Mouse (Mus musculus) midbrain, embryonic 12.5 days (tissue): ENCODE results near the gene Arhgap22. TPM values are rescaled to one million over a fixed set of nuclear protein-coding genes. Genes with fewer than 3 reads are reported as not detected.
A peak's percentile ranks its signal among the peaks of the same experiment; 100 is the strongest.

ENCODE experiments used
- ATAC-seq: fragments of 200-750 bp; cut with Nextera tagmentation; 2 replicates; pipeline ENCODE4 v1.8.0; 2017; ENCODE audit warnings: low read depth, moderate TSS enrichment, moderate library complexity; ENCODE audit not compliant: low FRiP score
- H3K27ac ChIP-seq: fragments of 300-500 bp; sonication (generic); replicated peaks from 2 replicates; pipeline ENCODE4 v1.5.1; 2016; ENCODE audit warnings: mild to moderate bottlenecking
- H3K27me3 ChIP-seq: fragments of 300-500 bp; sonication (generic); 2 replicates; pipeline ENCODE4 v1.6.1; 2016; ENCODE audit warnings: mild to moderate bottlenecking
- H3K36me3 ChIP-seq: fragments of 300-500 bp; sonication (generic); 2 replicates; pipeline ENCODE4 v1.6.1; 2016
- H3K4me1 ChIP-seq: fragments of 300-500 bp; sonication (generic); 2 replicates; pipeline ENCODE4 v1.6.1; 2016
- H3K4me2 ChIP-seq: fragments of 300-500 bp; sonication (generic); replicated peaks from 2 replicates; pipeline ENCODE4 v1.6.1; 2016; ENCODE audit warnings: mild to moderate bottlenecking, moderate library complexity
- H3K4me3 ChIP-seq: fragments of 300-500 bp; sonication (generic); 2 replicates; pipeline ENCODE4 v1.5.1; 2016; ENCODE audit warnings: mild to moderate bottlenecking
- H3K9ac ChIP-seq: fragments of 300-500 bp; sonication (generic); replicated peaks from 2 replicates; pipeline ENCODE4 v1.6.1; 2016; ENCODE audit warnings: mild to moderate bottlenecking, moderate library complexity
- H3K9me3 ChIP-seq: fragments of 300-500 bp; sonication (generic); 2 replicates; pipeline ENCODE4 v1.6.1; 2016; ENCODE audit warnings: mild to moderate bottlenecking
- WGBS: fragments of 180-500 bp; shearing (Covaris S2); methylation state at CpG from one replicate; pipeline ENCODE4 v1.1.7; 2016; 5-methylcytosine and 5-hydroxymethylcytosine counted together
- polyA plus RNA-seq: library from polyadenylated mRNA; unstranded; fragments of >200 nt; fragmentation: Nextera tagmentation; extraction: Ambion mirVana; gene quantifications from 2 replicates; pipeline ENCODE4 v1.2.1, GENCODE M21; 2016

Arhgap22 gene
- 0.75 and 0.89 TPM in 2 replicates for polyA plus RNA-seq

DNA sequence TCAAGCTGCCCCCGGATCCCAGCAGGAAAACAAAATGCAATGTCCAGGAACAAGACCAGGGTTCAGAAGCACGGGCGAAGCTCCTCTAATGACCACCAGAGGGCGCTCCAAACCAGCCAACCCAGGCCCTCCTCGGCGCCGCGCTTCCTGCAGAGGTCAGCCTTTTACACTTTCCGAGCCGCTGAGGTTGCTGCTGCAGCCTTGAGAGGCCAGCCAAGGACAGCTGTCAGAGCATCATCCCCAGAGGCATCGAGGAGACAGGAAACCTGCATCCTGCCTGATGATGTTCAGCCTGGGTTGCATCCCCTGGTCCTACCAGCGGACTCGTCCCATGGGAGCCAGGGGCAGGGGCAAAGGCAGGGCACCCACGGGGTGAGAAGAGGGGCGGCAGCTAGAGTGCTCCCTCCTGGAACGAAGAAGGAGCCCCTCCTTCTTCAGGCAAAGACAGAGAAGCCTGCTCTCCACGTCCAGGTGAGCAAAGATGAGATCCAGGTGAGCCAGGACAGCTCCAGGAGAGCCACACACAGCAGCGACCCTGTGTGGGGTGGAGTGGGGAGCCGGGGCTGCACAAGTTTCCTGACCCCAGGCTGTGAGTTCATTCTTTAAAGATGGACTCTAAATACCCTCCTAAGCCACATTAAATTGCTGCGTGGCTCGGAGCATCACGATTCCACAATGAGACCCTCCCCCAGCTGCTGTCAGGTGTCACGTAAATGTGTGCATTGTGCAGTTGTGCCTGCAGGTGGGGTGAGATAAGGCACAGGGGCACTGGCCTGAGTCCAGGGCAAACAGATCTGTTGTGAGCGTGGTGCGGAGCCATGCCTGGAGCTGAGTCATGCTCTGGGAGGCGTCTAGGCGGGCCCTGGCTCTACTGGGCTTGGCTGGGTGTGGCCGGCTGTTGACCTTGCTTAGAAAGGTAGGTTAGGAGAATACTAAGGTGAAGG is at the start of gene Arhgap22:
Gene Arhgap22 (plus strand): TSS at position 204 of the 944 bp plus-strand sequence.
- WGBS = 16% methylated on average over 28 of the region's 28 CpGs
- peak within 1 kb of the TSS; percentile 34; the same call in 1 of the 2 replicates for H3K9ac ChIP-seq
- H3K9me3 ChIP-seq = no peaks in the 10 kb centered on the region
- H3K27ac ChIP-seq = no peak within 1 kb of the TSS
- H3K4me3 ChIP-seq = peak within 1 kb of the TSS; percentile 28
- peaks cover 4% of the 10 kb centered on the region for H3K4me1 ChIP-seq
- H3K36me3 ChIP-seq = no peaks in the 10 kb centered on the region
- H3K27me3 ChIP-seq = peaks cover 40% of the 10 kb centered on the region
- peak within 1 kb of the TSS; percentile 44 for H3K4me2 ChIP-seq
- ATAC-seq = peak; percentile 70

- Histone ChIP-seq H3K4me2 (no peak overlapping the region), H3K9ac (no peak overlapping the region), H3K27me3 (no peaks in the 10 kb centered on the region), H3K27ac (no peak overlapping the region), H3K4me3 (no peak overlapping the region), H3K9me3 (no peaks in the 10 kb centered on the region), H3K36me3 (no peaks in the 10 kb centered on the region), H3K4me1 (no peaks in the 10 kb centered on the region)
- ATAC-seq = no peak
- WGBS = 89% methylated on average over 4 of the region's 4 CpGs
Observed at GRCm38 (mm10) chr14:33168750-33169149, 45.1 kb upstream of the Arhgap22 start.

DNA sequence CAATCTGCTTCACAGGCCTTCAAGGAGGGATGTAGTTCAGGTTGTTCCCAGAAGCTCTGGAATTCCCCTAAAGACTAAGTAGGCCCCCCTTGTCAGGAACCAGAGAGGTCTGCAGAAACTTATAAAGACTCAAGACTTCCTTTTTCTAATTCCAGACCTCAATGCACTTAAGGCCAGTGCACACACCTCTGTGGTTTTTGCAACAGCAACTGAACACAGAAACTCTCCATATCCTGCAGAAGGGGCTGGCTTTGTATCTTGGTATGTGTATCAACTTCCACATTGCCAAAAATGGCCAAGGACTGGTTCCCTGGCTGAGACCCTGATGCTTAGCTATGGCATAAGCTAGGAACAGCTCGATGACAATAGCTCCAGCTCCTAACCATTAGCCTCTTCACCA is 41.9 kb upstream of the Arhgap22 start:
- no peaks in the 10 kb centered on the region for H3K4me1 ChIP-seq
- no peaks in the 10 kb centered on the region for H3K9me3 ChIP-seq
- H3K36me3 ChIP-seq = no peaks in the 10 kb centered on the region
- WGBS = 90% methylated on average over 1 of the region's 1 CpGs
- no peak for ATAC-seq
- no peak overlapping the region for H3K4me2 ChIP-seq
- no peak overlapping the region for H3K27ac ChIP-seq
- H3K9ac ChIP-seq = no peak overlapping the region
- H3K4me3 ChIP-seq = no peak overlapping the region
- H3K27me3 ChIP-seq = no peaks in the 10 kb centered on the region

DNA sequence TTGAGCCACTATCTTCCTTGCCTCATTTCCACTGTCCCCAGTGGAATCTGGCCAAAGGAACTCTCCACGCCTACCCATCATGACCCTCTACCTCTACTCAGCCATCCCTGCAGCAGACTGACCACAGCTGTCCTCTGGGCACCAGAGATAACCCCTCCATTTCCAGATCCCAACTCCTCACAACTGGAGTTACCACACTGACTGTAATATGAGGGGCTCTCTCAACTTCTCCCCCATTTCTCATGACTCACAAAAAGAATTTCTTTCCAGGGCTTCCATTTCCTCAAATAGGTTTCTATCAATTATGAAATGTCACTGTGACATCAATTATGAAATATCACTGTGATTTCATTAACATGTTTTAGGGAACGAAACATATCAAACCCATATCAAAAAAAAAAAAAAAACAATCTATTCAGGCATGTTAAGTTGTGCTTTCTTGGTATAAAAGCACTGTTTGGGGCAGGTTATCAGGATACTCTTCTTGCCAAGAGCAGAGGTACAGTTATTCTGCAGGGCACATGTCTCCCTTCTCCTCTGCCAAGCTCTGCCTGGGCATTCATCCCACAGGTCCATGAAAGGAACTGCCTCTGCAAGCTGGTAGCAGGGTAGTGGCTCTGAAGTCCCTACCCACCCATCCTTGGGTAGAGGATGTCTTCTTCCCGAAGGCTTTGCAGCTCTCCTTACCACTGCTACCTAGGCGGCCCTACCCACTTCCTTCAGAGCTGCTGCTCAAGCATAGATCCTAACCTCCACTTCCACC is 38.6 kb upstream of the Arhgap22 start:
- ATAC-seq = no peak
- 82% methylated on average over 4 of the region's 4 CpGs for WGBS
- H3K27ac ChIP-seq = no peak overlapping the region

DNA sequence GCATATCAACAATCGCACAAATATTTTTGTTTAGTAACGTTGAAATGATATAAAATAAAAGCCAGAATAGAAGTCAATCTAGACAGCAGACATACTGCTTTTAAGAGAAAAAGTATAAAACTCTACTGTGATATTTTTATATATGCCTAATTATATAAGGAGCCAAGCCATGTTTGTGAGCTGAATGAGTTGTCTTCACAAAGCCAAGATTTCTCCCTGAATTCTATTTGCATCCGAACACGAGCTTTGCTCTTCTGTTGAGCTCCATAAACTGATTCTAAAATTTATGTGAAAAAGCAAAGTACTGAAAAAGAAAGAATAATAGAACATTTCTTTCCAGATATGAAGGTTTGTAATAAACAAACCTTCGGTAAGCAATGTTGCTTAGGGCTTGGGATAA is 33.7 kb upstream of the Arhgap22 start:
- no peak overlapping the region for H3K27ac ChIP-seq
- no peaks in the 10 kb centered on the region for H3K4me1 ChIP-seq
- H3K36me3 ChIP-seq = no peaks in the 10 kb centered on the region
- no peak for ATAC-seq
- no peak overlapping the region for H3K4me2 ChIP-seq
- H3K9me3 ChIP-seq = no peaks in the 10 kb centered on the region
- 89% methylated on average over 5 of the region's 5 CpGs for WGBS
- H3K4me3 ChIP-seq = no peak overlapping the region
- H3K27me3 ChIP-seq = no peaks in the 10 kb centered on the region
- no peak overlapping the region for H3K9ac ChIP-seq

More for the DNA sequence above, 38.6 kb upstream of the Arhgap22 start:
- Histone ChIP-seq H3K4me2 (no peak overlapping the region), H3K27me3 (no peaks in the 10 kb centered on the region), H3K4me3 (no peak overlapping the region), H3K9me3 (no peaks in the 10 kb centered on the region), H3K4me1 (no peaks in the 10 kb centered on the region), H3K36me3 (no peaks in the 10 kb centered on the region), H3K9ac (no peak overlapping the region)

DNA sequence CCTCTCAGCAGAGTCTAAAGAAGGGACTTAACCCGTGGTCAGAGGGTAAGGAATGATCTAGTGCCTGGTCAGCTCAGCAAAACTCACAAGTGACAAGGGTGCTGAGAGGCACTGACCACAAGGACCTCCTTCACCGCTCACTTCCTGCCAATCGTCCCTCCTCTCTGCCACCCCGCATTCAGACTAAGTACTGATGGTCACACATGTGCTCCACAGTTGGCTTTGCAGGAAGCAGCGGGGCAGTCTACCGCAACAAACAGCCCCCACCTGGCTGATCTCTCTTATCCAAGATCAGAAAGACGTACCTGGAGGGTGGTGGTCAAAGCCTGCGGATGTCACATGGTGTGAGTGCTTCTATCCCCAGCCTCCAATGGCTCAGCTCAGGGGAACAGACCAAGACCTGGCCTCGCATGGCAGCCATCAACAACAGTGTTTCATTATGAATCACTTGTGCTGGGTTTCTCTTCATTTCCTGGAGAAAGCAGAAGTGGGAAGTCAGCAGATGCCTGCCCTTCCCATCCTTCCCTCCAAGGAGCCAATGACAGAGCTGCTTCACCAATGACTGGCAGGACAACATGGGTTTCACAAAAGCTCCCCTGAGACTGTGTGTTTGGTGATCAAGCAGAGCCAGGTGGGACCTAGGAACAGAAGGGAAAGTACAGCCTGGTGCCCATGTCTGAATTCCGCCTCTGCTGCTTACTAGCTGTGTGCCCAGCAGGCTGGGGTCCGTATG is 28.6 kb upstream of the Arhgap22 start, which contains the start of gene Wdfy4:
Gene Wdfy4 (minus strand): TSS at position 441 of the 733 bp plus-strand sequence.
- Histone ChIP-seq H3K27me3 (no peaks in the 10 kb centered on the region), H3K36me3 (no peaks in the 10 kb centered on the region), H3K4me3 (no peak within 1 kb of the TSS), H3K4me1 (0 out of 2 replicates have a peak, but pooled peaks cover 4% of the 10 kb centered on the region), H3K27ac (no peak within 1 kb of the TSS), H3K9me3 (no peaks in the 10 kb centered on the region), H3K4me2 (no peak within 1 kb of the TSS), H3K9ac (no peak within 1 kb of the TSS)
- ATAC-seq = no peak
- WGBS = 87% methylated on average over 11 of the region's 11 CpGs

GRCm38 (mm10) chr14:33187201-33187600 is 26.6 kb upstream of the Arhgap22 start:
- ATAC-seq = no peak
- Histone ChIP-seq H3K4me2 (no peak overlapping the region), H3K4me1 (0 out of 2 replicates have a peak, but pooled peaks cover 4% of the 10 kb centered on the region), H3K4me3 (no peak overlapping the region), H3K36me3 (no peaks in the 10 kb centered on the region), H3K27me3 (no peaks in the 10 kb centered on the region), H3K27ac (no peak overlapping the region), H3K9me3 (no peaks in the 10 kb centered on the region), H3K9ac (no peak overlapping the region)
- WGBS = 24% methylated on average over 4 of the region's 4 CpGs

- no peaks in the 10 kb centered on the region for H3K27me3 ChIP-seq
- no peak overlapping the region for H3K4me3 ChIP-seq
- H3K4me2 ChIP-seq = no peak overlapping the region
- 78% methylated on average over 10 of the region's 10 CpGs for WGBS
- no peak overlapping the region for H3K9ac ChIP-seq
- no peak overlapping the region for H3K27ac ChIP-seq
- no peak for ATAC-seq
- no peaks in the 10 kb centered on the region for H3K36me3 ChIP-seq
- 0 out of 2 replicates have a peak, but pooled peaks cover 4% of the 10 kb centered on the region for H3K4me1 ChIP-seq
- no peaks in the 10 kb centered on the region for H3K9me3 ChIP-seq
Observed at GRCm38 (mm10) chr14:33189230-33189629, 24.6 kb upstream of the Arhgap22 start.

- no peak overlapping the region for H3K9ac ChIP-seq
- no peak overlapping the region for H3K4me2 ChIP-seq
- no peak overlapping the region for H3K27ac ChIP-seq
- H3K27me3 ChIP-seq = no peaks in the 10 kb centered on the region
- H3K9me3 ChIP-seq = no peaks in the 10 kb centered on the region
- no peak overlapping the region for H3K4me3 ChIP-seq
- 0 out of 2 replicates have a peak, but pooled peaks cover 4% of the 10 kb centered on the region for H3K4me1 ChIP-seq
- no peaks in the 10 kb centered on the region for H3K36me3 ChIP-seq
- no peak for ATAC-seq
- WGBS = 94% methylated on average over 21 of the region's 21 CpGs
Observed at GRCm38 (mm10) chr14:33189849-33190423, 23.9 kb upstream of the Arhgap22 start.

GRCm38 (mm10) chr14:33190646-33191045 is 23.2 kb upstream of the Arhgap22 start:
- no peak overlapping the region for H3K27ac ChIP-seq
- no peaks in the 10 kb centered on the region for H3K27me3 ChIP-seq
- no peak overlapping the region for H3K9ac ChIP-seq
- H3K9me3 ChIP-seq = no peaks in the 10 kb centered on the region
- no peaks in the 10 kb centered on the region for H3K36me3 ChIP-seq
- H3K4me3 ChIP-seq = no peak overlapping the region
- H3K4me2 ChIP-seq = no peak overlapping the region
- ATAC-seq = no peak
- WGBS = 73% methylated on average over 1 of the region's 1 CpGs
- 0 out of 2 replicates have a peak, but pooled peaks cover 4% of the 10 kb centered on the region for H3K4me1 ChIP-seq

- Histone ChIP-seq H3K36me3 (no peaks in the 10 kb centered on the region), H3K4me3 (no peak overlapping the region), H3K4me1 (no peaks in the 10 kb centered on the region), H3K27ac (no peak overlapping the region), H3K4me2 (no peak overlapping the region), H3K27me3 (no peaks in the 10 kb centered on the region), H3K9ac (no peak overlapping the region), H3K9me3 (no peaks in the 10 kb centered on the region)
- no peak for ATAC-seq
Observed at GRCm38 (mm10) chr14:33193762-33194161, 20.1 kb upstream of the Arhgap22 start.
